Mouse (Mus musculus) myocyte (in vitro differentiated cells): ENCODE measurements around the gene Icam2.

Source experiments
- MAX ChIP-seq: IDR thresholded peaks from one replicate; pipeline ENCODE4 v1.6.1; 2011; ENCODE audit warnings: low read depth, mild to moderate bottlenecking, control low read depth
- MYOG ChIP-seq, 3 experiments: IDR thresholded peaks; one replicate each; pipeline ENCODE4 v1.6.1; 2011; ENCODE audit warnings: control low read depth in 2 of 3, low read depth in 2 of 3, mild to moderate bottlenecking in 2 of 3; ENCODE audit not compliant: insufficient read length in 2 of 3, control insufficient read depth in 1 of 3, insufficient read depth in 1 of 3
- POLR2A ChIP-seq: IDR thresholded peaks from one replicate; pipeline ENCODE4 v1.6.1; 2011; ENCODE audit warnings: low read depth, mild to moderate bottlenecking, control low read depth, moderate library complexity; ENCODE audit not compliant: insufficient read length
- TCF12 ChIP-seq: IDR thresholded peaks from one replicate; pipeline ENCODE4 v1.6.1; 2011; ENCODE audit warnings: mild to moderate bottlenecking, control low read depth; ENCODE audit not compliant: poor library complexity, insufficient read depth, severe bottlenecking
- TCF3 ChIP-seq: IDR thresholded peaks from one replicate; pipeline ENCODE4 v1.6.1; 2011; ENCODE audit warnings: low read depth, control low read depth; ENCODE audit not compliant: insufficient read length

GRCm38 (mm10) chr11:106430392-106430791, 42.5 kb upstream of the Icam2 start:
- no peak for TF ChIP-seq POLR2A
- no peak for TF ChIP-seq MYOG (IDR thresholded peaks at IDR 0.05; ENCODE audit: control insufficient read depth in 1 of 3, insufficient read depth in 1 of 3, insufficient read length in 2 of 3, low read depth in 2 of 3)
- TF ChIP-seq TCF3: no peak
- TF ChIP-seq MAX: no peak
- TF ChIP-seq TCF12: no peak
